Mouse (Mus musculus): ENCODE data around the gene Kcnj12.

The Kcnj12 gene

DNA sequence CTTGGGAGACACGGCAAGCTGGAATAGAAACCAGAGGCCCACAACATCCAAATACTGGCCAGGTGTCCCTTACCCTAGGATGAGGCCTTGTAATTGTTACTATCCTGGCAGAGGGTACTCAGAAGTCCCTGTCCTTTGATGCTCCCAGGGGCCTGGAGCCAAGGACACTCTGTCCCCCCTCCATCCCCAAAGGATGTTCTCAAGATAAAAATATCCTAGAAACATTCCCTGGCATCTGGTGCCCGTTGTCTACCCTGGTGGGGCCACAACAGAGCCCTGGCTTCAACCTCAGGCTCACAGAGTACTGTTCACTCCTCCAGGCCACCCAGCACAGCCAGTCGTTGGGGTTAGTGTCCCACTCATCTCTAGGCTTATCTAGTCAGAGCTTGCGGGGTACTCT lies 38.3 kb downstream of the Kcnj12 start:
- DNase-seq, result no peak

DNA sequence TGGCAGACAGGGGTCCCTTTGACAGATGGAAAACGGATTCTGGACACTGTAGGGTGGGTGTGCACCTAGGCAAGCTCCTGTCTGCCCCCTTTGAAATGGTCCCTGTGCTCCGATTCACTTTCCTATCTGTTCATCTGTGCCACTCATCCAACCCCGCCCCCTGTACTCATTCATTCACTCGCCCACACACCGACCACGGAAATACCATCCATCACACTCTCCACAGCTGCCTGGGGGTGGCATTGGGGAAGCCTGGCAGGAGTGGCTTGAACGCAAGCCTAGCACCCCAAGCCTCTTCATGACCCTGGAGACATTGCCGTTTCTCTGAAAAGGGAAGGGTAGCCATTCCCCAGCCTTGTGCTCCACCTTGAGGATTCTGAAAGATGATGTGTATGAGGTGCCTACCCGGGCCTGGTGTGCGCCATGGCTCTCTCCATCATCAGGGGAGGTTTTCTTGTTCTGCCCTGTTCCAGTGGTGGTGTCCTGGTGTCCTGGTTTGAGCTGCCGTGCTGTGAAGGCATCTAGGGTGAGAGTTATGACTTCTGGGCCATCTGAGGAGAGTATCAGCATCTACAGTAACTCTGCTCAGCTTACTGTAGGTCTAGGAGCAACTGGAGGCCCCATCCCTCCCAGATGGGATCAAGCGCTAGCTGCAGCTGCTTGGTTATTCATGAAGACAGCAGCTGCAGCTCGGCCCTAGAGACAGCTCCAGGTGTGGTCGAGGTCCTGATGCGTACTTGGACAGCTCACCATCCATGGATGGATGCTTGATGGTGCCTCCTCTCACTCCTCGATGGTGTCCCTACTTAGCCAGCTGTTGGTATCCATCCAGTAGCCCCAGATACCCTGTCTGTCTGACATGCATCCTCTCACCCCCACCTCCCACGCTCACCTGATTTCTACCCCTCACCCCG lies 40.4 kb downstream of the Kcnj12 start:
- no peak for DNase-seq

DNA sequence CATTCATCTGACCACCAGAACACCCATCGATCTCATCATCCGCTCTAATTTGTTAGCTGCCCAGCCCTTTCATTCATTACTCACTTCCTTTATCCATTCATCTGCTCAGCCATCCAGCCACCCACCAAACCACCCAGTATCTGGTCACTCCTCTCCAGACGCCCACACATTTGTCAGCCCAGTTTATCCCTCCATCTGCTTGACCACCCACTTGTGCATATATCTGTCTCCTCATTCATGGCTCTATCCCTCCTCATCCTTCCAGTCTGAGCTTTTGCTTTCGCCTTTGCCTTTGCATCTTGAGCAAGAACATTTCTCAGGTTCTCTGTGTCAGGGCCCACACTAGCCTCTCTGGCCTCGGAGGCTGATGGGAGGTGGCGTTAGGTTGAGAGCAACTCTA lies 41.1 kb downstream of the Kcnj12 start:
- DNase-seq, result no peak

DNA sequence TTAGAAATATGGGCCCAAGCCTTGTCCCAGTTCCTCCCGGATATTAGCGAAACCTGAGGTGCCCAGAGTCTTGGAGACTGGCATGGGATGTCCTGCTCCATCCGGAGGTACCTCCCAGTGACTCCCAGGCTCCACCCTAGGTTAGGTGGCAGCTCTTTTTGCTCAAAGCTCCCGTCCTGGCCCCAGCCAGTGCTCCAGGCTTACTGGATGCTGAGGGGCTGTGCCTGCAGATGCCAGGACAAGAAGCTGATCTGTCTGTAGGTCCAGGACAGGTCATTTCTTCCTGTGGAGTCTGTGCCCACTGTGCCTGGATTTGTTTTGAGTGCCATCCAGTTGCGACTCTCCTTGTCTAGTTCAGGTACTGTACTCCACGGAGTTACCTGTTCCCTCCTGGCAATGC lies 43.3 kb downstream of the Kcnj12 start:
- DNase-seq, result no peak

DNA sequence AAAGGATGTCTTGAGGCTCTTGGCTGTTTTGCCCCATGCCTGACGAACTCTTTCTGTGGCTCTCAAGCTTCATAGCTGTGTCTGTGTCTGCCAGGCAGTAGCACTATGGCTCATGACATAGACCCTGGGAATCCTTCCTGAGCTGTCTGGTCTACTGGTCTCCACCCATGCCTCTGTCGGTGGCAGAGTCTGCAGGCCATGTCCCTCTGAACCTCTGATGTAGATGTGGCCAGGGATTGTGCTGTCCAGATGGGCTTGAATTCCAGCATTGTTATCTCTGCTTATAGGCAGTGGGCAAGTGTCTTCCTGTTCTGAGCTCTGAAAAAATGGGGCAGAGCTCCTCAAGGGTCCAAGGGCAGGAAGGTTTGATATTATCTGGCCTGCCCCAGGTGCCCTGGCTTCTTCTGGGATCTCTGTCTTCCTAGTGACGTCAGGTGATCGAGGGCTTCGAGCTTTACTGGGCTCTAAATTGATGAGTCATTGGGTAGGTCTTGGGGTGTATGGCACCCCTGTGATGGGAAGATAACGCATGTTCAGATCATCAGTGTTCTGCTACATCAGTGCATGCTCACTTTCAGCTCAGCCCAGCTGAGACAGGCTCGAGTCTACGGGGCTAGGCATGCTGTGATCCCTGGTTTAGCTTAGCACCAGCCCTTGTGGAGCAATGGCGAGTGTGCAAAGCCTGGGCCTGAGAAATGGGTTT lies 44.9 kb downstream of the Kcnj12 start:
- DNase-seq, result no peak

DNA sequence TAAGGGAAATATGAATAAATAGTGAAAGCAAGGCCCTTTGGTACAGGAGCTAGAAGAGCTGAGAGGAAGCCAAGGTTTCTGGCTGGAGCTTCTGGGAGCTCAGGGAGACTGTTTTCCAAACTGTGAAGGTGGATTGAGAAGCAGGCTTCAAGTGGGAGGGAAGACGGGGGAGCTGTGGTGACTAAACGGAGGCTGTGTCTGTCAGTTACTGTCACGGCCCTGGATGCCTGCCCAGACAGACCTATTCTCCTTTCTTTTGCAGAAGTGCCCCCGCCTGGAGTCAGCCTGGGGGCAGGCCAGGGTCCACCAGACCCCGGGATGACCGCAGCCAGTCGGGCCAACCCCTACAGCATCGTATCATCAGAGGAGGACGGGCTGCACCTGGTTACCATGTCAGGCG lies 46.5 kb downstream of the Kcnj12 start:
- DNase-seq, result no peak

DNA sequence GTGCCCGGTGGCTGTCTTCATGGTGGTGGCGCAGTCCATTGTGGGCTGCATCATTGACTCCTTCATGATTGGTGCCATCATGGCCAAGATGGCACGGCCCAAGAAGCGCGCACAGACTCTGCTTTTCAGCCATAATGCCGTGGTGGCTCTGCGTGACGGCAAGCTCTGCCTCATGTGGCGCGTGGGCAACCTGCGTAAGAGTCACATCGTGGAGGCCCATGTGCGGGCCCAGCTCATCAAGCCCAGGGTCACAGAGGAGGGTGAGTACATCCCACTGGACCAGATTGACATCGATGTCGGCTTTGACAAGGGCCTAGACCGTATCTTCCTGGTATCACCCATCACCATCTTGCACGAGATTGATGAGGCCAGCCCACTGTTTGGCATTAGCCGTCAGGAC lies 47.3 kb downstream of the Kcnj12 start:
- DNase-seq, result no peak

DNA sequence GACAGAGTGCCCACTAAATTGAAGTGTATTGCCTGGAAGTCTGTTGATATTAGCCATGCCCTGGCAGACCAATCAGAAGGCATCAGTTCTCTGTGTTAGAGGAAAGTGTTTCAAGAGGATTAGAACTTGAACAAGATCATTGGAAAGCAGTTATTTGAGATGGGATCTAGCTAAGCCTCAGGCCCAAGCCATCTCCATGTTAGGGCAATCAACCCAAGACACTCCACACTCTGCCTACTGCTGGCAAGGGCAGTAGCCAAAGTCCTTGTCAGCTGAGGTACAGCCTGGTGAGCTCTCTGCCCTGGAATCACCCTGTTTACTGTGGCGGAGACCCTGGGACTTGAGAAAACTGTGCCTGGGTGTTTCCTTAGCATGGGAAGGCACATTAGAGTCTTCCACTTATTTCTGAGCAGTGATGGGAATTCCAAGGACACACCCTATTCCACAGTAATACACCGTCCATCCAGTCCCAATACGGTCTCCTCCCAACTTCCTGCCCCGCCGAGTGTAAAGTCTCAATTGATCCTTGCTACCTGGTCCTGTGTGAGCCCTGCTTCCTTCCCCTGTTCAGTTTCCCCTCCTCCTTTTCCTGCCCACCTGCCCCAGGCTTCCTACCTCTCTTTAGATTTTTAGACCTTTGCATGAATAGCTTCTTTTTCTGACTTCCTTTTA lies 52.4 kb downstream of the Kcnj12 start:
- no peak for DNase-seq

DNA sequence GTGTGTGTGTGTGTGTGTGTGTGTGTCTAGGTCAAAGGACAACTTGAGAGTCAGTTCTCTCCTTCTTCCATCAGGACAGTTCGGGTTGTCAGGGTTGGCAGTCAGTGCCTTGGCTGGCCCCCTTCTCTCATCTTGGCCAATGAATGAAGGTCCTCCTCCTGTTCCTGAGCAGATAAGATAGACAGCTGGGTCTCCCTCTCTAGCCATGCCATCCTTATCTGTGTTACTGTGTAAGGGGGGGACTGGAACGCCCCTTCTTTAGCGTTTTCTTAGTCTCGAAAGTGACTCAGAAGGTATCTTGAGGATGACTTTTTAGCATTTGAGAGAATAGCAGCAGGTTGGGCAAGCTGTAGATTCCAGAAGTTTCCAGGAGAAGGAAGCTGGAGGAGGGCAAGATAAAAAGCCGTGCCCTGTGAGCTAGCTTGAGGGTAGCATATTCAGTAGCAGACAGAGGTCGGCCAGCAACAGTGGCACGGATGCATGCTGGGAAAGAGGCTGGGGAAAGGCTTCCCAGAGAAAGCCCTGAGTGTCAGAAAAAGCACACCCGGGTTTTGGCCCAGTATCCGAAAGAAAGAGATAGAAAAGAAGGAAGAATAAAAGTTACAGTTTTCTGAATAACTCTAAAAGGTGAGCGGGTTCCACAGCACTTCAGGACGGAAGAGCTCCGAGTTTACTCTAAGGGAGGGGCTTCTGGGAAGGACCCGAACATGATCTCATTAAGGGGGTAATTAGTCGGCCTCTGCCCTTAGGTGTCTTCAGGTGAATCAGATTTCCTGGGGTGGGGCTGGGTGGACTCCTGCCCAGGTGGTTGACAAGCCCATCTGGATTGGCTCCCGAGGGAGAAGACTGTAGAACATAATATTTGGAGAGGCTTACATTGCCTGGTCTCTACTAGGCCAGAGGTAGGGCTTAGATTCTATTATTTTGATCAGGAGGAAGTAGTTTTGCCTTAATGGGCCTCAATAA lies 53.3 kb downstream of the Kcnj12 start:
- DNase-seq, result no peak

DNA sequence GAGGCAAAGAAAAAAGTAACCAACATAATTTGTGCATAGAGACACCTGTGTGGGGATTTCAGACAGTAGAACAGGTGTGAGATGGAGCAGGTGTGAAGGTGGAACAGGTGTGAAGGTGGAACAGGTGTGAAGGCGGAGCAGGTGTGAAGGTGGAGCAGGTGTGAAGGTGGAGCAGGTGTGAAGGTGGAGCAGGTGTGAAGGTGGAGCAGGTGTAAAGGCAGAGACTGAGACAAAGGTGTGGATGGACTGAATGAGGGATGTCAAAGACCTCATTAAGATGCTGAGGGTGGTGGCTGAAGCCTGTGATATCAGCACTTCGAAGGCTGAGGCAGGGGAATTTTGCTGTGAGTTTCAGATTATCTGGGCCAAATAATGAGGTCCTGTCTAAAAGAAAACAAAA lies 59.3 kb downstream of the Kcnj12 start:
- DNase-seq, result no peak

DNA sequence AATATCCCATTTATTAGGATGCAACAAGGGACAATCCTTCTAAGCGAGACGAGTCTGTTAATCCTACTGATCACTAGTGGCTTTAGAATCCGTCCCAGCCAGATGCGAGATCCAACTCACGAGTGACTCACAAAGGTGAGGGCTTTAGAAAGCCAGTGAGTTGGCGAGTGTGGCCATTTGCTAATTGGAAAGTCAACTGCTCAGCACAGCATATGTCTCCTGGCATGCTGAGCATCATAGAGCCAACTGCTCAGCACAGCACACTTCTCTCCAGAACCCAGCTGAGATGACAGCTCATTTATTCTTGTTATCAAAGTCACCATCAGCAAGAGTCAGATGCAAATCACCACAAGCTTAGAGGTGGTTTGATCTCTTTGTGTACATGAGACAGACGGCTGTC lies 67.8 kb downstream of the Kcnj12 start:
- no peak for DNase-seq

DNA sequence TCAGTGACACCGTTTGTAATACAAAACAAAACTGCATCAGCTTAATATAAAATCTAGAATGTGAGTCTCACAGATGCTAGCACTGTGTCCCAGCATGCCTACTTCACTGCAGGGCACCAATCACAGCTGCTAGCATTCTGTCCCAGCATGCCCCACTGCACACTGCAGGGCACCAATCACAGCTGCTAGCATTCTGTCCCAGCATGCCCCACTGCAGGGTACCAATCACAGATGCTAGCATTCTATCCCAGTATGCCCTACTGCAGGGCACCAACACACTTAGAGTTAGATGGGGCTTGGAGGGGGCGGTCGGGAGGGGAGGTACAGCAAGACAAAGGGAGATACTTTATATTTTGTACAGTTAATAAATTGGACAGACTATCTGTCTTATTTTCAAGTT lies 68.8 kb downstream of the Kcnj12 start:
- no peak for DNase-seq

DNA sequence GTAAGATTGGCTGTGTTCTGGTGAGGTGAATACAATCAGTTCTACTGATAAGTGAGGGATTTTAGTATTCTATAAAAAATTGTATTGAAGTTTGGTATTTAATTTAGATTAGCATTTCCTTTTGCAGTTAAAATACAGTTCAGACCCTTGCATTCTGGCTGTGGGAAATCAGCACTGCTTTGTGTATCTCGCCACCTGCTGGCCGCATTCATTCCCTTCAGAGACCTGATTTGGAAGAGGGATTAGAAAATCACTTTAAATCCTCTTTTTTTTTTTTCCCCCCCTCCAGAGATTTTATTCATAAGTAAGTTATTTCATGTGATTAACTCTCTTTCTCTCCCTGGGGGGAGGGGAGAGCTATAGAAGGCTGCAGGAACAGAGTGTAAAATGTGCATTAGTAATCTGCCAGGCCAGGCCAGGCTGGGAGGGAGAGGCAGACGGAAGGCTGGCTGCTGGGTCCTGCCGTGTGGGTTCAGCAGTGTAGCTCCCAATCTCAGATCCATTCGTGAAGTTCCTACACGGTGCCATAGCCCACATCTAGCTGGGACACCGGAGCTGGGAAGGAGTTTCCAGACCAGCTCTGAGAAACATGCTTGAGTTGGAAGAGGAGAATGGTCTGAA lies 69.4 kb downstream of the Kcnj12 start:
- no peak for DNase-seq

DNA sequence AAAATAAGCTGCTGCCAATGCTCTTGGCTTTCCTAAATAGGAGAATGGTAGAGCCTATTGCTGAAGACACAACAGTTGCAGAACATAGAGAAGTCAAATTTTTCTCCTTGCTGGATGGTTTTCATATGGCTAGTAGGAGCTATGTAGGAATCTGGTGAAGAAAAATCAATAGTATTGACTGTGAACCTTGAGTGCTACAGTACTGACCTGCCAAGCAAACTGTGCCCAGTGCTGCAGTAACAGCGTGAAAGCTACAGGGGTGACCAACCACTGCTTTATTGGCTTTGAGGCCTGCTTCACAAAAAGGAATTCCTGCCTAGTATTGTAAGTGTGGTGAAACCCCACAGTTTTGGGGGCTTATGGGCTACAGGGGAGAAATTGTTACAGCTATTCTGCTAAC lies 75.7 kb downstream of the Kcnj12 start:
- no peak for DNase-seq

DNA sequence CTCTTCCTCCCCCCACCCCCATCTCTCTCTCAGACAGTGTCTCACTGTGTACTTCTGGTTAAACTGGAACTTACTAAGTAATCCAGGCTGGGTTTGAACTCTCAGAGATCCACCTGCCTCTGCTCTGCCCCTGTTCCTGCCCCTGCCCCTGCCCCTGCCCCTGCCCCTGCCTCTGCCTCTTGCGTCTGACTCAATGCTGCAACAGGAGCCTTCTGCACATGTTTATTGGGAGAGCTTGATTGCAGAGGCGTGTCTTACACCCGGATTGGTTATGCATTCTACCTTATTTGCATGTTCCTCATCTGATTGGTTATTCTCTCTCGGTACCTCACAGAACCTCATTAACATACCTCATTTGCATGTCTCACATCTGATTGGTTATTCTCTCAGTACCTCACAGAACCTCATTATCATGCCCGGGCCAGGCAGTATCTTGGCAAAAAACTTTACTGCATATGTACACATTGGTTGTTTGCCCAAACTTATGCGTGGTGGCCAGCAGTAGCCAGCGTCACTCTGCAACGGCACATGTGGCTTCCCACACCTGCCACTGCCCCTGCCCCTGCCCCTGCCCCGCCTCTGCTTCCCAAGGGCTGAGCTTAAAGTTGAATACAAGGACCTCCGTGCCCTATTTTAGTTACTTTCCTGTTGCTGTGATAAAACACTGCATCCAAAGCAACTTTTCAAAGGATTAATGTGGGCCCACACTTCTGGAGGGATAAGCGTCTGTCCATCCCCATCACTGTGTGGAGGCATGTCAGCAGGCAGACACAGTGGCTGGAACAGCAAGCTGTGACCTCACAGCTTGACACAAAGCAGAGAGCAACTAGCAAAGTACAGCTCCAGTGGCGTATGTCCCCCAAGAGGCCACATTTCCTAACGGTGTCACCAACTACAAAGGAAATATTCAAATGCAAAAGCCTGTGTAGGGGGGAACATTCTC lies 80.3 kb downstream of the Kcnj12 start:
- DNase-seq, result no peak

DNA sequence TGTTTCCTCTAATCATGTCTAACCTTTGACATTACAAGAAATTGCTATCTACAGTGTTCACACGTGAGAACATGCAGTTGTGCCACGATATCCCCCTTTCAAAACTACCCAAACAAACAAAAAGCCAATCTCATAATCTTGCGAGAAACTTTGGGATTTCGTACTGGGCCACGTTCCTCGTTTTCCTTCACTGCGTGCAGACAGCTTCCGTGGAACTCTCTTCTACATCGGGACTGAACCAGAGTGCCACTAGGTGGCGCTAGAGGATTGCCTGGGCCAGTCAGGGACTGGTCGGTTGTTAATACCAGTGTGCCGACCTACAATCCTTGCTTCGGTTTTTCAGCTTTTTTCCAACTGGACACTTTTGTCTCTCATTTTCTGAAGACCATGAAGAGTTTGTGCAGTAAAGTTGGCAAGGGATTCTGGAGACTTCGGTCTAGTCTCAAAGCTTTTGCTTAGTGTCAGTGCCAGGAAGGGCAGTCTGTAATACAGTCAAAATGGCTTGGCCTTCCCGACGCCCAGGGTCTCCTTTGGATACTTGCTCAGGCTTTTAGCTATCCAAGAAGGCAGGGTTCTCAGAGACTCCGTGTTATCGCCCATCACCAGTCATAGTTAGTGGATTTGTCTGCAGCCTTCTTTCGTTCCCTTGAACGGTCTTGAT lies 82.0 kb downstream of the Kcnj12 start:
- peak; percentile 37 to 44 for DNase-seq

DNA sequence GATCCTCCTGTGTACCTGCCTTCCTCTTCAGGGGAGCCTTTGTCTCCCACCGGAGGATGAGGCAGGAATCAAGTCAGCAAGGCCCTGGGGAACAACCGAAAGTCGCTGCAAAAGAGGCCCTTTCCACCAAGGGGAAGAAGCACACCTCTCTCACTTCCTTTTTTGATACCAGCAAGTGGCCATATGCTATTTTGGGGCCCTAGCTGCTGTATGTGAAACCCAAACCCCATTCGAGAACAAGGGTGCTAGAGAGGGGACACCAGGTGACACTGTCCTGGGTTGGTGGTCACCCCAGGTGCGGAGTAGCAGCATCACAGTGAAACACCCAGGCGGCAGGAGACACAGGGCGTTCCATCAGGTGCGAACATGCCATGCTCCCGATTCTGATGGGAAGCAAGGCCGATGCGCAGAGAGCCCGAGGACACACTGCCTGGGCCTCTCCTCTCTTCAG lies 86.6 kb downstream of the Kcnj12 start:
- peak in 1 of 2 experiments; percentile 13 for DNase-seq

DNA sequence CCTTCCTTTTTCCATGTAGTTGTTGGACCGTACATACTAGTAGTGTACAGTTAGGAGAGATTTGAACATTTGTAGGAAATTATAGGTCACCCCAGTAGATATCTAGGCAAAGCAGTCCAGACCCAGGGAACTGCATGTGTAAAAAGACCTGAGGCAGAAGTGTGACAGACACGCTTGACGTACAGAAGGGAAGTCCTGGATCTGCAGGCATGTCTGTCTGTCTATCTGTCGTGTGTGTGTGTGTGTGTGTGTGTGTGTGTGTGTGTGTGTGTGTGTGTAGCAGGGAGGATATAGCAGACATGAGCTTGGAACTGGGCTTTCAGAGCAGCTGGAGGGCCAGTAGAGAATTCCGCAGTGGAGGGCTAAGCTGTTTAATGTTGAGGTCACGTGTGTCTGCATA lies 87.3 kb downstream of the Kcnj12 start:
- DNase-seq, result no peak

DNA sequence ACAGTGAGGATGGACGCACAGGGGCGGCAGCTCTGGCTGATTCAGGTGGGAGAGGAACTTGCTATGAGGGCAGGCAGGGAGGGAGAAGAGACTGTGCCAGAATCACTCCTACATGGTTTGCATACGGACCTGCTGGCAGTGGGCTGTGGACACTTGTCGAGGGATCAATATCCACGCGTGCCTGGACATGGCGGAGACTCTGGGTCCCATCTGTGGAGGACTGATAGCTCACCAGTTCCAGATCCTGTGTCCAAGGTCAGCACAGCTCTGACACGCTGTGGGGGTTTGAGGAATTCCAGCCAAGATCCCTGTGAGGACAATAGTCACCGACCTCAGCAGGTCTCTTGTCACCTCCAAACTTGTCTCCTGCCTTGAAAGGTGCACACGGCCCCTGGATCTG lies 87.7 kb downstream of the Kcnj12 start:
- no peak for DNase-seq

DNA sequence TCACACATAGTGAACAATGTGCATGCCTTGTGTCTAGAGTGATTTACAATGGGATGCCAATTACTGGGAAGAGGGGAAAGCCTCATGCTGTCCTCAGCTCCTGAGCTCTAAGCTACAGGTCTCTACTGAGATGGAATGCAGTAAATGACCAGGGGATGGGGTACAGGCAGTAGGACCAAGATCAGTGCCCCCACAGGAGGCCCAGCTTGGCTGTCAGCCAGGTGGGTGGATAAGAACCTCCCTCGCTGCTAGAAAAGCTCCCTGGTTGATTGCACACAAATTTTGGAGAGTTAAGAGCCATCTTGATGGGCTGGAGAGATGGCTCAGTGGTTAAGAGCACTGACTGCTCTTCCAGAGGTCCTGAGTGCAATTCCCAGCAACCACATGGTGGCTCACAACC lies 88.6 kb downstream of the Kcnj12 start:
- no peak for DNase-seq
